Mouse (Mus musculus): ENCODE data around the gene Gpx3.

- TF ChIP-seq CTCF (IDR thresholded peaks at IDR 0.05; ENCODE audit: extremely low read depth, insufficient read depth, low read length) (no peak), POLR2A (IDR thresholded peaks at IDR 0.05; ENCODE audit: extremely low read depth, insufficient read depth, low read length) (no peak)
Observed at GRCm38 (mm10) chr11:54884937-54885336, 17.3 kb upstream of the Gpx3 start.
